ENCODE assay signal across 23 mouse cellular contexts in the genomic region with DNA sequence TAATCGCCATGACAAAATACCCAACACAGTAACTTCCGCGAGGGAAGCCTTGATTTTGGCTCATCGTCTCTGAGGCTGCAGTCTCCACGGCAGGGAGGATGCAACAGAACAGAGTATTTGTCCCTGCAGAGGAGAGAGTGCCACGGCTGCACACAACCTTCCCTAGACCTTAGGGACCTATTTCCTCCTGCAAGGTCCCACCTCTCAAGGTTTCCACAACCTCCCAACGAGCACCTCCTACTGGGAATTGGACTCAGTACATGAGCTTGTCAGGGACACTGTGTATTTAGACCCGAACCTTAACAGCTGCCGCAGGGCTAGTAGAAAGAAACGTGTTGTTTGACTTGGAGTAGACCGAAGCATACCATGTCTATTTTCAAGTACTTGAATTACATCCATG.
A peak's percentile ranks its signal among the peaks of the same experiment; 100 is the strongest.
DNase-seq lines count a peak whose midpoint lies in the region; ATAC-seq lines count a peak whose summit lies in the region.
"Had no signal": no experiment of that assay in that cellular context is flagged by ENCODE, and none has a peak within 500 bp of the region (broad histone marks: within the 10 kb centered on the region; RNA-seq: fewer than 3 reads in every experiment).

No protein-coding gene starts in this region.

- no peaks in the 10 kb centered on the region for H3K9me3 ChIP-seq in midbrain, embryonic 13.5 days
- no peaks in the 10 kb centered on the region for H3K9me3 ChIP-seq in midbrain, embryonic 11.5 days (ENCODE audit: control insufficient read depth, low read length)
- no peaks in the 10 kb centered on the region for H3K9me3 ChIP-seq in neural tube, embryonic 13.5 days
- no peaks in the 10 kb centered on the region for H3K9me3 ChIP-seq in midbrain, embryonic 16.5 days (replicated peaks; ENCODE audit: control insufficient read depth, low read length, poor library complexity, severe bottlenecking)
- H3K9me3 ChIP-seq: embryonic facial prominence, embryonic 12.5 days; forebrain, embryonic 12.5 days; forebrain, embryonic 15.5 days; heart, embryonic 10.5 days; heart, embryonic 13.5 days; hindbrain, embryonic 13.5 days had no signal

- H3K4me1 ChIP-seq in midbrain, embryonic 13.5 days (replicated peaks), result peaks cover 44% of the 10 kb centered on the region
- H3K4me1 ChIP-seq in midbrain, embryonic 11.5 days (ENCODE audit: control insufficient read depth, insufficient read depth, low read length), result peaks cover 15% of the 10 kb centered on the region
- H3K4me1 ChIP-seq in neural tube, embryonic 13.5 days (replicated peaks), result peaks cover 37% of the 10 kb centered on the region
- H3K4me1 ChIP-seq in midbrain, embryonic 16.5 days (ENCODE audit: control insufficient read depth, insufficient read depth, low read length), result peaks cover 27% of the 10 kb centered on the region
- H3K4me1 ChIP-seq: embryonic facial prominence, embryonic 12.5 days; heart, embryonic 10.5 days; heart, embryonic 13.5 days had no signal

- no peak overlapping the region for H3K9ac ChIP-seq in midbrain, embryonic 13.5 days (replicated peaks)
- H3K9ac ChIP-seq in midbrain, embryonic 11.5 days (ENCODE audit: low read length), result no peak overlapping the region
- H3K9ac ChIP-seq in neural tube, embryonic 13.5 days, result no peak overlapping the region
- no peak overlapping the region for H3K9ac ChIP-seq in midbrain, embryonic 16.5 days (ENCODE audit: low read depth, low read length)
- H3K9ac ChIP-seq: embryonic facial prominence, embryonic 12.5 days; forebrain, embryonic 12.5 days; forebrain, embryonic 15.5 days; heart, embryonic 13.5 days; hindbrain, embryonic 13.5 days had no signal

- no peaks in the 10 kb centered on the region for H3K36me3 ChIP-seq in midbrain, embryonic 13.5 days
- H3K36me3 ChIP-seq in midbrain, embryonic 11.5 days (ENCODE audit: control insufficient read depth, insufficient read depth, low read length), result no peaks in the 10 kb centered on the region
- H3K36me3 ChIP-seq in neural tube, embryonic 13.5 days, result no peaks in the 10 kb centered on the region
- no peaks in the 10 kb centered on the region for H3K36me3 ChIP-seq in midbrain, embryonic 16.5 days (ENCODE audit: control insufficient read depth, insufficient read depth, low read length)
- H3K36me3 ChIP-seq: embryonic facial prominence, embryonic 12.5 days; forebrain, embryonic 12.5 days; forebrain, embryonic 15.5 days; heart, embryonic 10.5 days; heart, embryonic 13.5 days; hindbrain, embryonic 13.5 days had no signal

- no peak overlapping the region for H3K4me2 ChIP-seq in midbrain, embryonic 13.5 days (replicated peaks)
- H3K4me2 ChIP-seq in midbrain, embryonic 11.5 days, result no peak overlapping the region
- no peak overlapping the region for H3K4me2 ChIP-seq in neural tube, embryonic 13.5 days
- H3K4me2 ChIP-seq in midbrain, embryonic 16.5 days (ENCODE audit: low read length), result no peak overlapping the region
- H3K4me2 ChIP-seq: embryonic facial prominence, embryonic 12.5 days; forebrain, embryonic 12.5 days; forebrain, embryonic 15.5 days; heart, embryonic 13.5 days; hindbrain, embryonic 13.5 days had no signal

- no peaks in the 10 kb centered on the region for H3K27me3 ChIP-seq in midbrain, embryonic 13.5 days
- no peaks in the 10 kb centered on the region; the same call in 1 of the 2 replicates for H3K27me3 ChIP-seq in midbrain, embryonic 11.5 days (ENCODE audit: control insufficient read depth, insufficient read depth, low read length)
- H3K27me3 ChIP-seq in neural tube, embryonic 13.5 days, result peaks cover 9% of the 10 kb centered on the region; the same call in 1 of the 2 replicates
- no peaks in the 10 kb centered on the region for H3K27me3 ChIP-seq in midbrain, embryonic 16.5 days (ENCODE audit: control insufficient read depth, insufficient read depth, low read depth, low read length)
- H3K27me3 ChIP-seq: embryonic facial prominence, embryonic 12.5 days; forebrain, embryonic 12.5 days; forebrain, embryonic 15.5 days; heart, embryonic 13.5 days had no signal

- DNase-seq in heart, adult 11 months, result peak; percentile 71
- no peak for DNase-seq in heart, postnatal 10 days
- no peak for DNase-seq in midbrain, embryonic 11.5 days (ENCODE audit: low spot score, missing footprints)
- DNase-seq in neural tube, embryonic 10.5 days (ENCODE audit: extremely low spot score, low spot score), result no peak
- no peak for DNase-seq in layer of hippocampus, adult 8-10 months (ENCODE audit: low spot score in 2 of 2)
- DNase-seq: adrenal gland, adult 2 months; adrenal gland, postnatal 14 days; cerebellum, adult 11 months; cerebellum, adult 8-10 months; gastrocnemius, postnatal 25 days; heart, adult 2 months had no signal

- WGBS in midbrain, embryonic 13.5 days, result 75% methylated on average over 11 of the region's 11 CpGs
- 84% methylated on average over 11 of the region's 11 CpGs for WGBS in midbrain, embryonic 11.5 days
- 65% methylated on average over 11 of the region's 11 CpGs for WGBS in neural tube, embryonic 13.5 days
- 74% methylated on average over 11 of the region's 11 CpGs for WGBS in midbrain, embryonic 16.5 days

- H3K4me3 ChIP-seq in midbrain, embryonic 13.5 days (replicated peaks), result no peak overlapping the region
- H3K4me3 ChIP-seq in midbrain, embryonic 11.5 days (ENCODE audit: low read depth, low read length), result no peak overlapping the region
- H3K4me3 ChIP-seq in neural tube, embryonic 13.5 days, result no peak overlapping the region
- no peak overlapping the region for H3K4me3 ChIP-seq in midbrain, embryonic 16.5 days (ENCODE audit: low read depth, low read length)
- H3K4me3 ChIP-seq: embryonic facial prominence, embryonic 12.5 days; erythroblast, embryonic 14.5 days; forebrain, embryonic 12.5 days; forebrain, embryonic 15.5 days; heart, adult 2 months; heart, embryonic 10.5 days; heart, embryonic 13.5 days; hindbrain, embryonic 13.5 days had no signal

- H3K27ac ChIP-seq in midbrain, embryonic 13.5 days, result peak overlapping the region; percentile 58; the same call in 1 of the 2 replicates
- no peak overlapping the region for H3K27ac ChIP-seq in midbrain, embryonic 11.5 days (ENCODE audit: low read depth, low read length)
- H3K27ac ChIP-seq in neural tube, embryonic 13.5 days (replicated peaks), result peak overlapping the region; percentile 63
- H3K27ac ChIP-seq in midbrain, embryonic 16.5 days (ENCODE audit: low read length), result peak overlapping the region; percentile 28; the same call in 1 of the 2 replicates
- H3K27ac ChIP-seq: embryonic facial prominence, embryonic 12.5 days; forebrain, embryonic 12.5 days; forebrain, embryonic 15.5 days; heart, adult 2 months; heart, embryonic 10.5 days; heart, embryonic 13.5 days; hindbrain, postnatal 0 days had no signal

- intact Hi-C loops in heart, postnatal 10 days (cut with DNase I), result no loop called here

- ATAC-seq in midbrain, embryonic 13.5 days, result no peak
- no peak for ATAC-seq in midbrain, embryonic 11.5 days (ENCODE audit: low FRiP score)
- ATAC-seq in neural tube, embryonic 13.5 days (ENCODE audit: low read depth), result no peak
- no peak for ATAC-seq in midbrain, embryonic 16.5 days
- ATAC-seq: CD4-positive, CD25-positive, alpha-beta regulatory T cell, adult 4 months; forebrain, embryonic 15.5 days; hindbrain, postnatal 0 days had no signal
